Mouse (Mus musculus) gastrocnemius, adult 18-20 months (tissue): ENCODE results near the gene Il2. TPM values are rescaled to one million over a fixed set of nuclear protein-coding genes. Genes with fewer than 3 reads are reported as not detected.

ENCODE experiments used
- total RNA-seq, 2 experiments: library from RNA; stranded (reverse); gene quantifications; 2 replicates each; pipeline ENCODE4 v1.2.3; 2021

Gene Il2
- total RNA-seq, 2 experiments from 2014 or later = not detected

Other genes with a start within 250 kb of the Il2 start
- not detected for gene Adad1, start 62.4 kb downstream of the Il2 start, total RNA-seq
- gene Il21, start 106.7 kb upstream of the Il2 start, total RNA-seq = not detected
- under 1 TPM; 0.50 to 0.57 TPM for gene Bbs12, start 186.6 kb upstream of the Il2 start, total RNA-seq
- under 1 TPM in 1 of 2 experiments, not detected in 1; 0.23 TPM for gene Cetn4, start 186.7 kb upstream of the Il2 start, total RNA-seq
- gene Fgf2, start 222.4 kb upstream of the Il2 start, total RNA-seq = 10 to 100 TPM in 1 of 2 experiments, 1 to 10 TPM in 1; 5.7 to 10.1 TPM